Mouse (Mus musculus) liver, embryonic 14.5 days (tissue): Measurements from ENCODE around the gene Cdhr2. TPM values are rescaled to one million over a fixed set of nuclear protein-coding genes. Genes with fewer than 3 reads are reported as not detected.

ENCODE experiments used
- ATAC-seq: fragments of 200-750 bp; cut with Nextera tagmentation; 2 replicates; pipeline ENCODE4 v1.8.0; 2017; ENCODE audit warnings: moderate number of reproducible peaks, mild to moderate bottlenecking, moderate library complexity; ENCODE audit not compliant: insufficient read depth
- DNase-seq, 3 experiments: peaks; one replicate each; pipeline ENCODE4 v3.0.0-alpha.2; 2012 to 2013; ENCODE audit warnings: low read depth in 3 of 3, low spot score in 3 of 3
- H3K27ac ChIP-seq: fragments of 300-500 bp; sonication (generic); 2 replicates; pipeline ENCODE4 v1.5.1; 2014; ENCODE audit warnings: moderate library complexity, mild to moderate bottlenecking, control low read depth, inconsistent platforms
- H3K27me3 ChIP-seq: fragments of 300-500 bp; sonication (generic); 2 replicates; pipeline ENCODE4 v1.6.1; 2014; ENCODE audit warnings: mild to moderate bottlenecking, low read length, moderate library complexity; ENCODE audit not compliant: control insufficient read depth, insufficient read depth
- H3K36me3 ChIP-seq: fragments of 300-500 bp; sonication (generic); replicated peaks from 2 replicates; pipeline ENCODE4 v1.6.1; 2014; ENCODE audit warnings: low read depth; ENCODE audit not compliant: control insufficient read depth, insufficient read depth
- H3K4me1 ChIP-seq, 2 experiments: fragments of 200-500 bp in 1 of 2; fragments of 300-500 bp in 1 of 2; sonication (generic) in 1 of 2; replicated peaks; 2 replicates each; pipeline ENCODE4 v1.6.1; 2012 to 2014; ENCODE audit warnings: antibody characterized with exemption in 1 of 2, inconsistent platforms in 1 of 2, low read length in 1 of 2; ENCODE audit not compliant: control insufficient read depth in 2 of 2, insufficient read depth in 2 of 2
- H3K4me2 ChIP-seq: fragments of 300-500 bp; sonication (generic); 2 replicates; pipeline ENCODE4 v1.6.1; 2014; ENCODE audit warnings: low read depth, mild to moderate bottlenecking, control low read depth, moderate library complexity
- H3K4me3 ChIP-seq, 2 experiments: fragments of 200-500 bp in 1 of 2; fragments of 300-500 bp in 1 of 2; sonication (generic) in 1 of 2; 2 replicates each; pipeline ENCODE4 v1.5.1; 2012 to 2014; ENCODE audit warnings: low read depth in 2 of 2, low read length in 2 of 2, mild to moderate bottlenecking in 2 of 2, control low read depth in 1 of 2, inconsistent platforms in 1 of 2, moderate library complexity in 1 of 2; ENCODE audit not compliant: insufficient read depth in 1 of 2
- H3K9ac ChIP-seq: fragments of 300-500 bp; sonication (generic); replicated peaks from 2 replicates; pipeline ENCODE4 v1.6.1; 2014; ENCODE audit warnings: mild to moderate bottlenecking, control low read depth, moderate library complexity
- H3K9me3 ChIP-seq: fragments of 300-500 bp; sonication (generic); 2 replicates; pipeline ENCODE4 v1.6.1; 2016; ENCODE audit warnings: low read length, mixed read lengths; ENCODE audit not compliant: control insufficient read depth
- CTCF ChIP-seq: IDR thresholded peaks from 2 replicates; pipeline ENCODE4 v1.5.1; 2016; ENCODE audit warnings: antibody characterized with exemption, low read depth, control low read depth
- EP300 ChIP-seq: IDR thresholded peaks from 2 replicates; pipeline ENCODE4 v1.6.1; 2016; ENCODE audit warnings: antibody characterized with exemption, low read depth
- whole genome bisulfite sequencing: fragments of 180-500 bp; shearing (Covaris S2); extraction: QIAGEN DNeasy Blood & Tissue Kit; methylation state at CpG from one replicate; pipeline ENCODE4 v1.1.7; 2014; ENCODE audit not compliant: insufficient replicate concordance; 5-methylcytosine and 5-hydroxymethylcytosine counted together
- polyA plus RNA-seq, 2 experiments: library from polyadenylated mRNA; depleted of rRNA in 1 of 2; stranded (reverse) in 1 of 2; unstranded in 1 of 2; fragments of >200 nt; fragmentation: Nextera tagmentation in 1 of 2; extraction: Ambion mirVana in 1 of 2; gene quantifications; 2 replicates each; pipeline versions ENCODE4 v1.2.1 to v1.2.3; 2012 to 2014

Gene Cdhr2
- polyA plus RNA-seq, 2 experiments, result 6.6 to 8.6 TPM

GRCm38 (mm10) chr13:54783235-54783634, 82.0 kb downstream of the Cdhr2 start:
- H3K4me1 ChIP-seq, result no peaks in the 10 kb centered on the region
- ATAC-seq, result no peak
- 31% methylated on average over 2 of the region's 2 CpGs for WGBS
- no peak overlapping the region for H3K9ac ChIP-seq
- no peak overlapping the region for H3K4me2 ChIP-seq
- TF ChIP-seq EP300, result no peak
- no peak for TF ChIP-seq CTCF
- H3K9me3 ChIP-seq, result no peaks in the 10 kb centered on the region
- H3K27ac ChIP-seq, result no peak overlapping the region
- no peak overlapping the region for H3K4me3 ChIP-seq
- H3K36me3 ChIP-seq, result no peaks in the 10 kb centered on the region
- H3K27me3 ChIP-seq, result no peaks in the 10 kb centered on the region
- DNase-seq, result no peak

- Histone ChIP-seq H3K4me3 (no peak within 1 kb of the TSS), H3K4me2 (no peak within 1 kb of the TSS), H3K27me3 (no peaks in the 10 kb centered on the region), H3K36me3 (no peaks in the 10 kb centered on the region), H3K9me3 (no peaks in the 10 kb centered on the region), H3K9ac (no peak within 1 kb of the TSS), H3K27ac (no peak within 1 kb of the TSS), H3K4me1 (no peaks in the 10 kb centered on the region)
- 52% methylated on average over 4 of the region's 4 CpGs for WGBS
- DNase-seq (no peak), ATAC-seq (no peak)
- TF ChIP-seq EP300, result no peak
- TF ChIP-seq CTCF, result no peak
Measured at GRCm38 (mm10) chr13:54783698-54784097, 82.4 kb downstream of the Cdhr2 start, which contains the start of gene Eif4e1b. Eif4e1b (plus strand) TSS chr13:54783998.

Other genes starting within 250 kb of the Cdhr2 start
- 15.7 and 21.3 TPM in 2 replicates for gene Thoc3, start 232.6 kb upstream of the Cdhr2 start, polyA plus RNA-seq (2012; rRNA removed)
- 46.6 and 48.4 TPM in 2 replicates for gene Thoc3, start 232.6 kb upstream of the Cdhr2 start, polyA plus RNA-seq (2014; fragmentation: Nextera tagmentation; extraction: Ambion mirVana)
- gene Simc1, start 197.7 kb upstream of the Cdhr2 start, polyA plus RNA-seq (2012; rRNA removed), result 2.5 and 2.8 TPM in 2 replicates
- gene Simc1, start 197.7 kb upstream of the Cdhr2 start, polyA plus RNA-seq (2014; fragmentation: Nextera tagmentation; extraction: Ambion mirVana), result 1.5 and 2.0 TPM in 2 replicates
- gene 4833439L19Rik, start 136.0 kb upstream of the Cdhr2 start, polyA plus RNA-seq (2012; rRNA removed), result 22.2 TPM in 2 replicates
- 36.1 and 45.1 TPM in 2 replicates for gene 4833439L19Rik, start 136.0 kb upstream of the Cdhr2 start, polyA plus RNA-seq (2014; fragmentation: Nextera tagmentation; extraction: Ambion mirVana)
- 5.6 and 6.8 TPM in 2 replicates for gene Arl10, start 126.4 kb upstream of the Cdhr2 start, polyA plus RNA-seq (2012; rRNA removed)
- gene Arl10, start 126.4 kb upstream of the Cdhr2 start, polyA plus RNA-seq (2014; fragmentation: Nextera tagmentation; extraction: Ambion mirVana), result 4.2 and 4.9 TPM in 2 replicates
- 16.6 and 26.3 TPM in 2 replicates for gene Nop16, start 111.4 kb upstream of the Cdhr2 start, polyA plus RNA-seq (2012; rRNA removed)
- gene Nop16, start 111.4 kb upstream of the Cdhr2 start, polyA plus RNA-seq (2014; fragmentation: Nextera tagmentation; extraction: Ambion mirVana), result 20.6 and 25.9 TPM in 2 replicates
- gene Higd2a, start 111.3 kb upstream of the Cdhr2 start, polyA plus RNA-seq (2012; rRNA removed), result 55.7 and 57.7 TPM in 2 replicates
- 112 and 113 TPM in 2 replicates for gene Higd2a, start 111.3 kb upstream of the Cdhr2 start, polyA plus RNA-seq (2014; fragmentation: Nextera tagmentation; extraction: Ambion mirVana)
- gene Cltb, start 90.1 kb upstream of the Cdhr2 start, polyA plus RNA-seq (2012; rRNA removed), result 11.1 and 15.2 TPM in 2 replicates
- 30.6 and 33.3 TPM in 2 replicates for gene Cltb, start 90.1 kb upstream of the Cdhr2 start, polyA plus RNA-seq (2014; fragmentation: Nextera tagmentation; extraction: Ambion mirVana)
- gene Faf2, start 79.7 kb upstream of the Cdhr2 start, polyA plus RNA-seq (2012; rRNA removed), result 9.5 and 11.0 TPM in 2 replicates
- 31.2 and 36.9 TPM in 2 replicates for gene Faf2, start 79.7 kb upstream of the Cdhr2 start, polyA plus RNA-seq (2014; fragmentation: Nextera tagmentation; extraction: Ambion mirVana)
- 26.5 and 31.7 TPM in 2 replicates for gene Rnf44, start 7.6 kb upstream of the Cdhr2 start, polyA plus RNA-seq (2012; rRNA removed)
- 25.3 and 33.1 TPM in 2 replicates for gene Rnf44, start 7.6 kb upstream of the Cdhr2 start, polyA plus RNA-seq (2014; fragmentation: Nextera tagmentation; extraction: Ambion mirVana)
- gene Gprin1, start 48.4 kb downstream of the Cdhr2 start, polyA plus RNA-seq (2012; rRNA removed), result 0.01 and 0.05 TPM in 2 replicates
- gene Gprin1, start 48.4 kb downstream of the Cdhr2 start, polyA plus RNA-seq (2014; fragmentation: Nextera tagmentation; extraction: Ambion mirVana), result 0.03 TPM in 1 of 2 replicates, not detected in the other
- gene Sncb, start 65.1 kb downstream of the Cdhr2 start, polyA plus RNA-seq (2012; rRNA removed), result 0.02 and 0.06 TPM in 2 replicates
- gene Sncb, start 65.1 kb downstream of the Cdhr2 start, polyA plus RNA-seq (2014; fragmentation: Nextera tagmentation; extraction: Ambion mirVana), result not detected in 2 replicates
- not detected in 2 replicates for gene Eif4e1b, start 82.5 kb downstream of the Cdhr2 start, polyA plus RNA-seq (2012; rRNA removed)
- gene Eif4e1b, start 82.5 kb downstream of the Cdhr2 start, polyA plus RNA-seq (2014; fragmentation: Nextera tagmentation; extraction: Ambion mirVana), result not detected in 2 replicates
- 0.28 and 0.47 TPM in 2 replicates for gene Tspan17, start 87.9 kb downstream of the Cdhr2 start, polyA plus RNA-seq (2012; rRNA removed)
- gene Tspan17, start 87.9 kb downstream of the Cdhr2 start, polyA plus RNA-seq (2014; fragmentation: Nextera tagmentation; extraction: Ambion mirVana), result 0.58 and 0.99 TPM in 2 replicates
- 0.37 and 0.56 TPM in 2 replicates for gene Unc5a, start 247.9 kb downstream of the Cdhr2 start, polyA plus RNA-seq (2012; rRNA removed)
- gene Unc5a, start 247.9 kb downstream of the Cdhr2 start, polyA plus RNA-seq (2014; fragmentation: Nextera tagmentation; extraction: Ambion mirVana), result 0.43 and 0.72 TPM in 2 replicates